Mouse (Mus musculus): ENCODE data around the gene Spaca6. TPM values are rescaled to one million over a fixed set of nuclear protein-coding genes. Genes with fewer than 3 reads are reported as not detected.

Spaca6 gene
- polyA plus RNA-seq, 1 experiment from 2014 or later = 38.9 TPM

DNA sequence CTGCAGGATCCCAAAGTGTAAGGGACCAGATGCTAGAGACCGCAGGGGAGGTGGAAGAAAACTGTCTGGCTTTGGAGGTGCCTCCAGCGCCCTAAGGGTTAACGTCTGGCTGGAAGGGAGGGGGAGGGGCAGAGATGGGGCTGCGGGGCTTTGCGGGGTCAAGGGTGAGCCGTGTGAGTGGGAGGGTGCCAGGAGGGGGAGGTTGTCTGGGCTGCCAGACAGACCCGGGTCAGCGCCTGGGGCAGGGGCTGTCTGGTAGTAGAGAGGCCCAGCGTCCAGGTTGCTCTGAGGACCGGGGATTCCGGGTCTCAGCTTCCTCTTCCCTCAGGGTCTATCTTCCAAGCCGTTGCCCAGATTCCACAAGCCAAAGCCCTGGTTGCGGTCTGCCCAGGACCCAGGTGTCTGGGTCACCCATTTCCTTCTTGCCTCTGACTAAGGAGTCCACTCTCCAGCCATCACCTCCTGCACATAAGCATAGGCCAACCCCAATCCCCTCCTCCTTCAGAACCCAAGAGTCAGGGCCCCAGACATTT, 766 bp downstream of the Spaca6 start:
- Histone ChIP-seq H3K9me3 (ENCODE audit: low read depth, low read length) (no peaks in the 10 kb centered on the region), H3K4me2 (peak overlapping the region; percentile 82), H3K9ac (peak overlapping the region; percentile 86), H3K27ac (ENCODE audit: low read depth) (peak overlapping the region; percentile 99), H3K27me3 (ENCODE audit: insufficient read depth, low read length) (no peaks in the 10 kb centered on the region), H3K36me3 (ENCODE audit: insufficient read depth) (peaks cover 27% of the 10 kb centered on the region), H3K4me1 (ENCODE audit: insufficient read depth) (peaks cover 16% of the 10 kb centered on the region), H3K4me3 (ENCODE audit: low read depth, low read length) (peak overlapping the region; percentile 80)
- DNase-seq (peak; percentile 80), ATAC-seq (ENCODE audit: insufficient read depth) (peak; percentile 35)
- WGBS = under 1% methylated on average over 13 of the region's 13 CpGs
- 0 out of 2 replicates have a peak, but pooled peaks have one; percentile 3 for TF ChIP-seq CTCF (IDR thresholded peaks at IDR 0.05; ENCODE audit: low read depth)

DNA sequence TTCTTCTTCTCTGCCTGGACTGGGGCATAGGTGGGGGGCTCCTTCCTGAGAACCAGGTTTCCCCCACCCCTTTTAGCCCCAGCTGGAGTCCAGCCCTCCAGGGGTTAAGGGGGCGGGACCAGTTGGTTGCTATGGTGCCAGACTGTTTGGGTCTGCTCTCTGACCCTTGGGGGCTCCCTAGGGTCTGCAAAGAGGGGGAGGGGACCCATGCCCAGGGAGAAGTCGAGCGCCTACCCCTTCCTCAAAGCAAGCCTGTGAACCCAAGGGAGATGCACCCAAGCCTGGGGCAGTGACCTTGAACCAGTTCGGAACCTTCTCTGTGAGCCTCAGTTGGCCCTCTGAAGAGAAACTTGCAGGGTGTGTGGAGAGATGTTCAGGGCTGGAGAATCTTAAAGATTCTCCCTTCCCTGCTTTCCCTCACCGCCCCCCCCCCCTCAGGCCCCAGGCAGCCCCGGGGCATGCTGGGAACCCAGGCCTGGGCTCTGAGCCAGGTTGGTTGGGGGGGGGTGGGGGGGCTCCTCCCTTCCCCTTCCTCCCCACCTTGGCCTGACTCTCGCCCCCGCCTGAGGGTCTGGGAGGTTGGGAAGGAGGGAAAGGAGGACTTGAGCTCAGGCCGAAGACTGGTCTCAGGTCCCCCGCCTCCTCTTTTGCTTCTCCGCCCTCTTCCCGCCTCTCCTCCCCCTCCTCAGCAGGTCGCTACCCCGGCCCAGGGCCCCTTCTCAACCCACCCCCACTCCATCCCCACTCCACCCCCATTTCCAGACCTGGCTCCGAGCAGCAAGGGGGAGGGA, 1.4 kb downstream of the Spaca6 start:
- Histone ChIP-seq H3K9me3 (ENCODE audit: low read depth, low read length) (no peaks in the 10 kb centered on the region), H3K36me3 (ENCODE audit: insufficient read depth) (peaks cover 33% of the 10 kb centered on the region), H3K27ac (ENCODE audit: low read depth) (peak overlapping the region; percentile 99), H3K4me2 (peak overlapping the region; percentile 82), H3K9ac (peak overlapping the region; percentile 86), H3K4me1 (ENCODE audit: insufficient read depth) (peaks cover 16% of the 10 kb centered on the region), H3K4me3 (ENCODE audit: low read depth, low read length) (peak overlapping the region; percentile 80), H3K27me3 (ENCODE audit: insufficient read depth, low read length) (no peaks in the 10 kb centered on the region)
- peak; percentile 68 for ATAC-seq (ENCODE audit: insufficient read depth)
- DNase-seq = peak; percentile 90
- no peak for TF ChIP-seq CTCF (IDR thresholded peaks at IDR 0.05; ENCODE audit: low read depth)
- WGBS = 0% methylated on average over 10 of the region's 15 CpGs

DNA sequence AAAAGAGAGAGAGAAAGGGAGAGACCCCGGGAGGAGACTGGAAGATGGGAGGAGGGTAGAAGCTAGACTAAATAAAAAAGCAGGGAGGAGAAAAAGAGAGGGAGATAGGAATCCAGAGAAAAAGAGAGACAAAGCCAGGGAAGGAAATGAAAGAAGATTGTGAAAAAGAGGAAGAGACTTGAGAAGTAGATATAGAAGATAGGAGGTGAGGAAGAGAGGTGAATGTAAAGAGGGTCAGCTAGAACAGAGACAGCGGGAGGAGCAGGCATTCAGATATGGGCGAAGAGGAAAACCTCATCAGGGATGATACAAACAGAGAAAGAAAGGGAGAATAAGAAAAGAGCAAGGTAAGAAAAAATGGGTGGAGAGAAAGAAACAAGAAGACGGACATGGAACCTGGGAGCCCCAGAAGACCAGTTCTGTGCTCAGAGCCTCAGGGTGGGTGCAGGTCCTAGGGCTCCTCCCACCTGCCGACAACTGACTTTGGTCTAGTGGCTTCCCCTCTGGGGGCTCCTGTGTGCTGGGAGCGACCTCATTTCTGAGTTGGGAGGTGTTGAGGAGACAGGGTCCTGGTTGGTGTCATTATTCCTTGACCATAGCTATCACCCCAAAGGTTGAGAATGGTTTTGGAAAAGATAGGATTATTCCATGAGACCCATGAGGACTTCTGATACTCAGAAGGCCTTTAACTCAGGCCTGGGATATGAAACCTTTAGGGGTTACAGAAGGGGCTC, 2.3 kb downstream of the Spaca6 start:
- Histone ChIP-seq H3K27ac (ENCODE audit: low read depth) (peak overlapping the region; percentile 99), H3K9ac (peak overlapping the region; percentile 86), H3K9me3 (ENCODE audit: low read depth, low read length) (no peaks in the 10 kb centered on the region), H3K36me3 (ENCODE audit: insufficient read depth) (peaks cover 40% of the 10 kb centered on the region), H3K4me1 (ENCODE audit: insufficient read depth) (peaks cover 23% of the 10 kb centered on the region), H3K4me2 (peak overlapping the region; percentile 82), H3K27me3 (ENCODE audit: insufficient read depth, low read length) (no peaks in the 10 kb centered on the region), H3K4me3 (ENCODE audit: low read depth, low read length) (peak overlapping the region; percentile 80)
- TF ChIP-seq CTCF (IDR thresholded peaks at IDR 0.05; ENCODE audit: low read depth) = no peak
- DNase-seq (peak; percentile 35), ATAC-seq (ENCODE audit: insufficient read depth) (no peak)
- 3% methylated on average over 6 of the region's 6 CpGs for WGBS

GRCm38 (mm10) chr17:17829816-17830535, 3.0 kb downstream of the Spaca6 start:
- H3K4me3 ChIP-seq (ENCODE audit: low read depth, low read length) = peak overlapping the region; percentile 80
- H3K9me3 ChIP-seq (ENCODE audit: low read depth, low read length) = no peaks in the 10 kb centered on the region
- peaks cover 44% of the 10 kb centered on the region for H3K36me3 ChIP-seq (ENCODE audit: insufficient read depth)
- TF ChIP-seq CTCF (IDR thresholded peaks at IDR 0.05; ENCODE audit: low read depth) = no peak
- peak overlapping the region; percentile 82 for H3K4me2 ChIP-seq
- H3K27me3 ChIP-seq (ENCODE audit: insufficient read depth, low read length) = no peaks in the 10 kb centered on the region
- H3K27ac ChIP-seq (ENCODE audit: low read depth) = peak overlapping the region; percentile 99; the same call in 1 of the 2 replicates
- H3K4me1 ChIP-seq (ENCODE audit: insufficient read depth) = peaks cover 30% of the 10 kb centered on the region
- ATAC-seq (ENCODE audit: insufficient read depth) (no peak), DNase-seq (no peak)
- WGBS = 30% methylated on average over 19 of the region's 23 CpGs
- H3K9ac ChIP-seq = peak overlapping the region; percentile 86

DNA sequence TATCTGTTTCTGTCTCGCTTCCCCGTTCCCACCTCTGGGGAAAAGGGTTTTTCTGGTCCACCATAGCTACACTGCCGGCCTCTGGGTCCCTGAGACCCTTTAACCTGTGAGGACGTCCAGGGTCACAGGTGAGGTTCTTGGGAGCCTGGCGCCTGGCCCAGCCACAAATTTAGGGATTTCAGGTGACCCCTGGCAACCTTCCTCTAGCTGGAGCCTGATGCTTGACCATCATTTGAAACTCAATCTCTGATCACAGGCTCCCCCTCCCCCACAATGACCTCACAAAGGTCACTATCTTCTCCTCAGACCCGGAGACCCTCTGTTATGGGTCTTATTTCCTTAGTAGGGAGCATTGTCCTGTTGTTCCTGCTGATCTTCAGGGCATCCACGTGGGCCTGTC, 3.8 kb downstream of the Spaca6 start:
- Histone ChIP-seq H3K4me2 (peak overlapping the region; percentile 82), H3K27ac (ENCODE audit: low read depth) (no peak overlapping the region), H3K4me3 (ENCODE audit: low read depth, low read length) (peak overlapping the region; percentile 80; the same call in 1 of the 2 replicates), H3K4me1 (ENCODE audit: insufficient read depth) (peaks cover 35% of the 10 kb centered on the region), H3K27me3 (ENCODE audit: insufficient read depth, low read length) (no peaks in the 10 kb centered on the region), H3K9me3 (ENCODE audit: low read depth, low read length) (no peaks in the 10 kb centered on the region), H3K9ac (peak overlapping the region; percentile 86; the same call in 1 of the 2 replicates), H3K36me3 (ENCODE audit: insufficient read depth) (peaks cover 49% of the 10 kb centered on the region)
- no peak for TF ChIP-seq CTCF (IDR thresholded peaks at IDR 0.05; ENCODE audit: low read depth)
- 67% methylated on average over 7 of the region's 7 CpGs for WGBS
- no peak for ATAC-seq (ENCODE audit: insufficient read depth)
- DNase-seq = no peak

GRCm38 (mm10) chr17:17834896-17835295, 7.9 kb downstream of the Spaca6 start:
- H3K4me2 ChIP-seq = peak overlapping the region; percentile 27; the same call in 1 of the 2 replicates
- H3K27ac ChIP-seq (ENCODE audit: low read depth) = peak overlapping the region; percentile 33; the same call in 1 of the 2 replicates
- no peak for TF ChIP-seq CTCF (IDR thresholded peaks at IDR 0.05; ENCODE audit: low read depth)
- peaks cover 78% of the 10 kb centered on the region for H3K36me3 ChIP-seq (ENCODE audit: insufficient read depth)
- no peak overlapping the region for H3K4me3 ChIP-seq (ENCODE audit: low read depth, low read length)
- DNase-seq = peak; percentile 73
- no peak overlapping the region for H3K9ac ChIP-seq
- no peaks in the 10 kb centered on the region for H3K27me3 ChIP-seq (ENCODE audit: insufficient read depth, low read length)
- ATAC-seq (ENCODE audit: insufficient read depth) = no peak
- no peaks in the 10 kb centered on the region for H3K9me3 ChIP-seq (ENCODE audit: low read depth, low read length)
- H3K4me1 ChIP-seq (ENCODE audit: insufficient read depth) = peaks cover 42% of the 10 kb centered on the region
- WGBS = 0% methylated on average over 1 of the region's 1 CpGs
